ENCODE assay signal across 8 mouse cellular contexts in genomic region chr2:5900145-5900544, GRCm38 (mm10). TPM values are rescaled to one million over a fixed set of nuclear protein-coding genes. Genes with fewer than 3 reads are reported as not detected.
A peak's percentile ranks its signal among the peaks of the same experiment; 100 is the strongest.
DNase-seq lines count a peak whose midpoint lies in the region; ATAC-seq and TF ChIP-seq lines count a peak whose summit lies in the region.

No protein-coding gene starts in this region.

- H3K9ac ChIP-seq in heart, adult 2 months (ENCODE audit: low read depth, low read length) = no peak overlapping the region
- no peak overlapping the region for H3K9ac ChIP-seq in stomach, postnatal 0 days (ENCODE audit: low read length)

- ATAC-seq in erythroid progenitor cell, adult 5-6 weeks (replicated peaks; ENCODE audit: low FRiP score, poor library complexity, severe bottlenecking) = 0 out of 2 replicates have a peak, but pooled peaks have one; percentile 35
- no peak for ATAC-seq in stomach, postnatal 0 days (ENCODE audit: low FRiP score, low TSS enrichment)

- no peaks in the 10 kb centered on the region for H3K4me1 ChIP-seq in heart, adult 2 months (ENCODE audit: control insufficient read depth, insufficient read depth, low read length)
- no peaks in the 10 kb centered on the region for H3K4me1 ChIP-seq in spleen, adult 2 months (ENCODE audit: control insufficient read depth, insufficient read depth, insufficient read length)
- H3K4me1 ChIP-seq in stomach, postnatal 0 days (replicated peaks; ENCODE audit: control insufficient read depth, insufficient read depth) = no peaks in the 10 kb centered on the region

- H3K27ac ChIP-seq in heart, adult 2 months = no peak overlapping the region
- no peak overlapping the region for H3K27ac ChIP-seq in spleen, adult 2 months (ENCODE audit: insufficient read depth, low read length)
- no peak overlapping the region for H3K27ac ChIP-seq in stomach, postnatal 0 days (replicated peaks)

- H3K36me3 ChIP-seq in heart, adult 2 months (ENCODE audit: control insufficient read depth, insufficient read depth, low read length) = no peaks in the 10 kb centered on the region
- no peaks in the 10 kb centered on the region for H3K36me3 ChIP-seq in spleen, adult 2 months (ENCODE audit: control insufficient read depth, insufficient read depth, low read length)
- no peaks in the 10 kb centered on the region for H3K36me3 ChIP-seq in stomach, postnatal 0 days (ENCODE audit: control insufficient read depth, insufficient read depth, low read length)

- no peak for TF ChIP-seq EP300 in heart, adult 2 months (IDR thresholded peaks at IDR 0.05; ENCODE audit: insufficient read depth, low read depth, low read length)
- TF ChIP-seq EP300 in stomach, postnatal 0 days (optimal IDR thresholded peaks at IDR 0.05) = no peak

- WGBS in heart, adult 2 months = 69% methylated on average over 5 of the region's 5 CpGs
- 84% methylated on average over 5 of the region's 5 CpGs for WGBS in spleen, adult 2 months
- 75% methylated on average over 5 of the region's 5 CpGs for WGBS in stomach, postnatal 0 days

- intact Hi-C loops in heart, adult 2 months (cut with DNase I) = no loop called here
- intact Hi-C loops in heart, postnatal 25 days (cut with DNase I) = no loop called here

- no peaks in the 10 kb centered on the region for H3K79me2 ChIP-seq in heart, adult 2 months (replicated peaks; ENCODE audit: control insufficient read depth, insufficient read depth, low read length)

- no peak for DNase-seq in heart, adult 2 months
- DNase-seq in heart, postnatal 25 days (ENCODE audit: low spot score) = no peak
- DNase-seq in spleen, adult 2 months (ENCODE audit: low read depth in 1 of 2, low spot score in 2 of 2) = peak; percentile 18 to 32
- no peak for DNase-seq in spleen, adult 12 weeks (ENCODE audit: low spot score)
- DNase-seq in stomach, postnatal 0 days (ENCODE audit: low spot score) = peak; percentile 33
- DNase-seq in urinary bladder, postnatal 4 days (ENCODE audit: low spot score in 2 of 2) = no peak
- DNase-seq in ovary, postnatal 14 days (ENCODE audit: low spot score) = no peak

- no peaks in the 10 kb centered on the region for H3K9me3 ChIP-seq in stomach, postnatal 0 days (ENCODE audit: control insufficient read depth, low read length)

- H3K4me3 ChIP-seq in heart, adult 2 months = no peak overlapping the region
- H3K4me3 ChIP-seq in spleen, adult 2 months (ENCODE audit: extremely low read depth, insufficient read depth, insufficient read length) = no peak overlapping the region
- no peak overlapping the region for H3K4me3 ChIP-seq in stomach, postnatal 0 days (ENCODE audit: low read depth, low read length)

- no peak for TF ChIP-seq POLR2A in heart, adult 2 months (IDR thresholded peaks at IDR 0.05; ENCODE audit: insufficient read depth, low read depth, low read length)
- TF ChIP-seq POLR2A in spleen, adult 2 months (IDR thresholded peaks at IDR 0.05; ENCODE audit: low read depth, low read length) = no peak

- H3K27me3 ChIP-seq in heart, adult 2 months (ENCODE audit: control insufficient read depth, insufficient read depth, low read length) = no peaks in the 10 kb centered on the region
- no peaks in the 10 kb centered on the region for H3K27me3 ChIP-seq in spleen, adult 2 months (ENCODE audit: control insufficient read depth, insufficient read depth, low read length)
- no peaks in the 10 kb centered on the region for H3K27me3 ChIP-seq in stomach, postnatal 0 days (ENCODE audit: control insufficient read depth, insufficient read depth, low read length)

- TF ChIP-seq CTCF in heart, adult 2 months (IDR thresholded peaks at IDR 0.05) = peak; percentile 64
- TF ChIP-seq CTCF in spleen, adult 2 months (IDR thresholded peaks at IDR 0.05; ENCODE audit: extremely low read depth, insufficient read depth, insufficient read length, insufficient replicate concordance) = peak; percentile 54; the same call in 1 of the 2 replicates
- TF ChIP-seq CTCF in stomach, postnatal 0 days (IDR thresholded peaks at IDR 0.05; ENCODE audit: low read depth) = peak; percentile 79

- H3K4me2 ChIP-seq in stomach, postnatal 0 days (replicated peaks; ENCODE audit: low read depth) = no peak overlapping the region

RNA-seq across cellular contexts. Expression of gene Sec61a2, which starts 4.9 kb away (rescaled TPM):
- total RNA-seq in heart, adult 2 months (2021) = 10 to 100 TPM; 12.1 to 12.7 TPM
- 18.4 and 39.4 TPM in 2 replicates for polyA plus RNA-seq in heart, adult 2 months (2012; rRNA removed)
- 10 to 100 TPM; 13.9 to 14.1 TPM for total RNA-seq in heart, postnatal 25 days (2021)
- polyA plus RNA-seq in spleen, adult 2 months (2012; rRNA removed) = 9.6 and 12.8 TPM in 2 replicates
- total RNA-seq in erythroid progenitor cell, adult 5-6 weeks (2015; ENCODE audit: low replicate concordance) = 15.9 and 31.4 TPM in 2 replicates
- 19.4 and 21.5 TPM in 2 replicates for total RNA-seq in erythroid progenitor cell, adult 5-6 weeks (2017; ENCODE audit: low replicate concordance)
- polyA plus RNA-seq in stomach, postnatal 0 days (2015; fragmentation: Nextera tagmentation; extraction: Ambion mirVana) = 19.6 and 21.8 TPM in 2 replicates

RNA-seq across cellular contexts. Expression of gene Gm13199, which starts 37.4 kb away (rescaled TPM):
- not detected for total RNA-seq in heart, adult 2 months (2021)
- polyA plus RNA-seq in heart, adult 2 months (2012; rRNA removed) = not detected in 2 replicates
- total RNA-seq in heart, postnatal 25 days (2021) = not detected
- 1.2 and 1.3 TPM in 2 replicates for polyA plus RNA-seq in spleen, adult 2 months (2012; rRNA removed)
- total RNA-seq in erythroid progenitor cell, adult 5-6 weeks (2015; ENCODE audit: low replicate concordance) = 2.2 TPM in 1 of 2 replicates, not detected in the other
- total RNA-seq in erythroid progenitor cell, adult 5-6 weeks (2017; ENCODE audit: low replicate concordance) = 1.1 TPM in 1 of 2 replicates, not detected in the other
- polyA plus RNA-seq in stomach, postnatal 0 days (2015; fragmentation: Nextera tagmentation; extraction: Ambion mirVana) = 0.25 and 0.32 TPM in 2 replicates

RNA-seq across cellular contexts. Expression of gene Dhtkd1, which starts 42.4 kb away (rescaled TPM):
- 1 to 10 TPM; 4.5 to 6.8 TPM for total RNA-seq in heart, adult 2 months (2021)
- polyA plus RNA-seq in heart, adult 2 months (2012; rRNA removed) = 3.6 and 11.7 TPM in 2 replicates
- total RNA-seq in heart, postnatal 25 days (2021) = 1 to 10 TPM; 5.1 to 5.5 TPM
- 0.32 and 0.49 TPM in 2 replicates for polyA plus RNA-seq in spleen, adult 2 months (2012; rRNA removed)
- 0.84 TPM in 1 of 2 replicates, not detected in the other for total RNA-seq in erythroid progenitor cell, adult 5-6 weeks (2015; ENCODE audit: low replicate concordance)
- total RNA-seq in erythroid progenitor cell, adult 5-6 weeks (2017; ENCODE audit: low replicate concordance) = 0.26 TPM in 1 of 2 replicates, not detected in the other
- polyA plus RNA-seq in stomach, postnatal 0 days (2015; fragmentation: Nextera tagmentation; extraction: Ambion mirVana) = 0.65 TPM in 2 replicates

RNA-seq across cellular contexts. Expression of gene Upf2, which starts 51.1 kb away (rescaled TPM):
- 10 to 100 TPM; 16.2 to 16.7 TPM for total RNA-seq in heart, adult 2 months (2021)
- polyA plus RNA-seq in heart, adult 2 months (2012; rRNA removed) = 2.9 and 5.0 TPM in 2 replicates
- total RNA-seq in heart, postnatal 25 days (2021) = 10 to 100 TPM; 12.9 to 14.3 TPM
- polyA plus RNA-seq in spleen, adult 2 months (2012; rRNA removed) = 1.6 and 2.4 TPM in 2 replicates
- 35.0 and 39.0 TPM in 2 replicates for total RNA-seq in erythroid progenitor cell, adult 5-6 weeks (2015; ENCODE audit: low replicate concordance)
- 36.2 and 40.4 TPM in 2 replicates for total RNA-seq in erythroid progenitor cell, adult 5-6 weeks (2017; ENCODE audit: low replicate concordance)
- 4.9 and 5.3 TPM in 2 replicates for polyA plus RNA-seq in stomach, postnatal 0 days (2015; fragmentation: Nextera tagmentation; extraction: Ambion mirVana)

RNA-seq across cellular contexts. Expression of gene Cdc123, which starts 55.2 kb away (rescaled TPM):
- 10 to 100 TPM; 79.3 to 86.8 TPM for total RNA-seq in heart, adult 2 months (2021)
- 48.2 and 74.2 TPM in 2 replicates for polyA plus RNA-seq in heart, adult 2 months (2012; rRNA removed)
- total RNA-seq in heart, postnatal 25 days (2021) = 10 to 100 TPM; 71.7 to 74.0 TPM
- polyA plus RNA-seq in spleen, adult 2 months (2012; rRNA removed) = 27.6 and 29.2 TPM in 2 replicates
- 77.5 and 155 TPM in 2 replicates for total RNA-seq in erythroid progenitor cell, adult 5-6 weeks (2015; ENCODE audit: low replicate concordance)
- 20.9 and 74.2 TPM in 2 replicates for total RNA-seq in erythroid progenitor cell, adult 5-6 weeks (2017; ENCODE audit: low replicate concordance)
- 168 and 184 TPM in 2 replicates for polyA plus RNA-seq in stomach, postnatal 0 days (2015; fragmentation: Nextera tagmentation; extraction: Ambion mirVana)

Comparison
In these comparisons a context has a peak if more than half of its experiments do, and no peak if none do; other contexts are left out.
1. DNase-seq: peak in spleen, adult 2 months (2 of 2) and stomach, postnatal 0 days (single experiment); none in heart, adult 2 months (0 of 2), heart, postnatal 25 days (single experiment), spleen, adult 12 weeks (single experiment), urinary bladder, postnatal 4 days (0 of 2) and ovary, postnatal 14 days (single experiment).
2. Peak in every context shown above with its lines, with median percentiles within 50 percentile points of each other: CTCF ChIP-seq.